Mouse (Mus musculus): ENCODE measurements around the gene Arsb.

DNA sequence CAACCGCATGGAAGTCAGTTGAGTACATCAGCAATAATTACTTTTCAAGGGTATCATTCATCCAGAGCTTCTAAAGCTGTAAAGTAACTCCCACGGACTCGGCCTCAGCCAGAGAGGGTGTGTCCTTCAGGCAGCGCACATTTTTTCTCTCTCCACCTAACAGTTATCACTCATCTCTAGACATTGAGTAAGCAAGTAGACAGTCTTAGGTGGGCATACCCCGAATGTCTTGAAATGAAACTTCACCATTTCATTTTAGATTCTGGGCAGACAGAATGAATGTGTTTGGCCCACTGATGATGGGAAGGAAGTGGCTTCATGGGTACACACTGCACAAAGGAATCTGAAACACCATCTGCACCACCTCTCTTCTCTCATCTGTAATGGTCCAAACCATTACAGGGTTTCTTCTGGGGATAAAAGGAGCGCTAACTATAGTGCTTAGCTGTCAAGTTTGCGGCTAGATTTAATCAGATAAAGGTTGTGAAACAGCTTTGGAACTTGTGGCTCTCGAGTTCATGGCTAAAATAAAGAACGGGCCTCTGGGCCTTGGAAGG, 321 bp upstream of the Arsb start:
- TF ChIP-seq CTCF (IDR thresholded peaks at IDR 0.05; ENCODE audit: borderline replicate concordance, control insufficient read depth, extremely low read depth, insufficient read depth, low read length, poor library complexity) (no peak), POLR2A (IDR thresholded peaks at IDR 0.05; ENCODE audit: control insufficient read depth, extremely low read depth, insufficient read depth, low read length, poor library complexity) (no peak)

Measured in thymus, adult 2 months (tissue).